Mouse (Mus musculus): ENCODE results near the gene Polr2h. TPM values are rescaled to one million over a fixed set of nuclear protein-coding genes. Genes with fewer than 3 reads are reported as not detected.

The Polr2h gene
- polyA plus RNA-seq, 1 experiment from 2014 or later = 113 TPM

DNA sequence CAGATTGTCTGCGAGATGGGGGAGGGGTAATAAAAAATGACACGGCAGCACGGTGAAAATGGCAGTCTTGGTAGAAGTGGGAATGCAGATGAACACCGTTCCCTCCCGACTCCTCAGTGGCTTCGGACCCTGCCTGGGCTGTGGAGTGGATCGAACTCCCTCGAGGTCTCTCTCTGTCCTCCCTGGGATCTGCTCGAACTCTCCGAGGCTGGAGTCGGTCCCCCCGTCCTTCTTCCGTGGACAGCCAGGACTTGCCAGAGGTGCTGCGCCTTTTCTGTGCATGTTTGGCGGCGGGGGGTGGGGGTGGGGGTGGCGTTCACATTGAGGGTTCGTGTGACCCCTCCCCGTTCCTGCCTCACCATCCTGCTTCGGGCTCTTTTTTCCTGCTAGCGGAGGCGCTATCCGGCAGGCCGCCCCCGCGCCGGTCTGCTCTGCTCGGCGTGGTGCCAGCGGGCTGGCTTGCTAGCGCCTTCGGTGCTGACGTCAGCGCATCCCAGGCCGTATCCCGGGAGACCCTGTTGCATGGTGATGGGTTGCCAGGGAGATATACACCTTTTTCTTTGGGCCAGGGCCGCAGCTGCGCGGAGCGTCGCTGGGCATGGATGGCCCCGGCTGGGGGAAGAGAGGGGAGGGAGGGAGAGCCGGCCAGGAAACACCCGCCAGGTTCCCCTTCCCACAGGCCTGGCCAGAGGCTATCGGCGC, 21.7 kb upstream of the Polr2h start:
- H3K4me1 ChIP-seq (ENCODE audit: control insufficient read depth, insufficient read depth, low read length) = peaks cover 7% of the 10 kb centered on the region
- no peak overlapping the region for H3K27ac ChIP-seq (ENCODE audit: low read length)
- ATAC-seq (ENCODE audit: insufficient number of reproducible peaks, insufficient read depth, low FRiP score, low read depth) = peak; percentile 82
- H3K9me3 ChIP-seq (ENCODE audit: control insufficient read depth, low read depth, low read length) = no peaks in the 10 kb centered on the region
- peaks cover 11% of the 10 kb centered on the region for H3K36me3 ChIP-seq (ENCODE audit: control insufficient read depth, insufficient read depth, low read length)
- peak overlapping the region; percentile 65 for H3K4me2 ChIP-seq (replicated peaks; ENCODE audit: low read depth, low read length)
- H3K27me3 ChIP-seq (ENCODE audit: control insufficient read depth, insufficient read depth, low read length) = no peaks in the 10 kb centered on the region
- peak overlapping the region; percentile 30 for H3K4me3 ChIP-seq (ENCODE audit: low read depth, low read length)
- 0 out of 2 replicates have a peak overlapping the region, but pooled peaks have one; percentile 6 for H3K9ac ChIP-seq (replicated peaks; ENCODE audit: low read depth, low read length)
- 5% methylated on average over 46 of the region's 46 CpGs for WGBS

DNA sequence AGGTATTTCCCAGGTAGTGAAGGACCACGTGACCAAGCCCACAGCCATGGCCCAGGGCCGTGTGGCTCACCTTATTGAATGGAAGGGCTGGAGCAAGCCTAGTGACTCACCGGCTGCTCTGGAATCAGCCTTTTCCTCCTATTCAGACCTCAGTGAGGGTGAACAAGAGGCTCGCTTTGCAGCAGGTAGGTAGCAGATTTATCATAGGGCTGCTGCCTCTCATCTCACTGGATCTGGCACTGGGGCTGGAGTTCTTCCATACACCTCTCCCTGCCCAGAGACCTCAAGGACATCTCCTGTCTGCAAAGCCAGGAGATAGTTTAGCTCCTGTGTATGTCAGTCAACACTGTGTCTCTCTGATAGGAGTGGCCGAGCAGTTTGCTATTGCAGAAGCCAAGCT, 18.2 kb upstream of the Polr2h start:
- H3K4me3 ChIP-seq (ENCODE audit: low read depth, low read length) = no peak overlapping the region
- H3K36me3 ChIP-seq (ENCODE audit: control insufficient read depth, insufficient read depth, low read length) = peaks cover 9% of the 10 kb centered on the region; the same call in 1 of the 2 replicates
- no peak overlapping the region for H3K27ac ChIP-seq (ENCODE audit: low read length)
- 72% methylated on average over 5 of the region's 5 CpGs for WGBS
- no peaks in the 10 kb centered on the region for H3K9me3 ChIP-seq (ENCODE audit: control insufficient read depth, low read depth, low read length)
- H3K9ac ChIP-seq (replicated peaks; ENCODE audit: low read depth, low read length) = no peak overlapping the region
- no peak for ATAC-seq (ENCODE audit: insufficient number of reproducible peaks, insufficient read depth, low FRiP score, low read depth)
- no peak overlapping the region for H3K4me2 ChIP-seq (replicated peaks; ENCODE audit: low read depth, low read length)
- H3K4me1 ChIP-seq (ENCODE audit: control insufficient read depth, insufficient read depth, low read length) = peaks cover 19% of the 10 kb centered on the region
- H3K27me3 ChIP-seq (ENCODE audit: control insufficient read depth, insufficient read depth, low read length) = no peaks in the 10 kb centered on the region

DNA sequence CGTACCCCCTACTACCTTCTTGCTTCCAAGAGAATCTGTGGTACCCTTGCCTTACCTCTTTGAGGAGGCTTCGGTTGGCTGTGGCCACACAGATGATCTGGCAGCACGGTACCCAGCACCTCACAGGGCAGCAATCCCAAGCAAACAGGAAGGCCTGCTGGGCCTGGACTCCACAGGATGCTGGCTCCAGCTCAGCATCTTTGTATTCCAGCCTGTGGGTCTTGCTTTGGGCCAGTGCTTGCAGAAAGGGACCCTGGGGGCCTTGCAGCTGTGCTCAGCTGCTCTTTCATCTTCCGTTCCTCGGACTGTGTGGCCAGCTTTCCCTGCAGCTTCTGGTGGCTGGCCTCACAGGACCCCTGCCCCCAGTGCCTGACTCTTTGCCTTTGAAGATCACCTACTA, 17.4 kb upstream of the Polr2h start:
- no peak overlapping the region for H3K9ac ChIP-seq (replicated peaks; ENCODE audit: low read depth, low read length)
- H3K4me1 ChIP-seq (ENCODE audit: control insufficient read depth, insufficient read depth, low read length) = peaks cover 19% of the 10 kb centered on the region
- no peaks in the 10 kb centered on the region for H3K27me3 ChIP-seq (ENCODE audit: control insufficient read depth, insufficient read depth, low read length)
- H3K36me3 ChIP-seq (ENCODE audit: control insufficient read depth, insufficient read depth, low read length) = peaks cover 10% of the 10 kb centered on the region; the same call in 1 of the 2 replicates
- H3K27ac ChIP-seq (ENCODE audit: low read length) = no peak overlapping the region
- H3K4me2 ChIP-seq (replicated peaks; ENCODE audit: low read depth, low read length) = no peak overlapping the region
- H3K9me3 ChIP-seq (ENCODE audit: control insufficient read depth, low read depth, low read length) = no peaks in the 10 kb centered on the region
- WGBS = 57% methylated on average over 5 of the region's 5 CpGs
- H3K4me3 ChIP-seq (ENCODE audit: low read depth, low read length) = no peak overlapping the region
- ATAC-seq (ENCODE audit: insufficient number of reproducible peaks, insufficient read depth, low FRiP score, low read depth) = no peak

DNA sequence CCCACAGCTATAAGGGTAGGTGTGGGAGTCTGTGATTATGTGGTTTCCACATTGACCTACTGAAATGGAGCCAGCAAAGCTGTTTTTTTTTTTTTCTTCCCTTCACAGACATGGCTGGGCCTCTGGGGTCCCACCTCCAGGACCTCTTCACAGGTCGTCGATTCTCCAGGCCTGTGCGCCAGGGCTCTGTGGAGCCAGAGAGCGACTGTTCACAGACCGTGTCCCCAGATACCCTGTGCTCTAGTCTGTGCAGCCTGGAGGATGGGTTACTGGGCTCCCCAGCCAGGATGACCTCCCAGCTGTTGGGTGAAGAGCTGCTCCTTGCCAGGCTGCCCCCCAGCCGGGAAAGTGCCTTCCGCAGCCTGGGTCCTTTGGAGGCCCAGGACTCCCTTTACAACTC, 16.1 kb upstream of the Polr2h start:
- Histone ChIP-seq H3K4me2 (replicated peaks; ENCODE audit: low read depth, low read length) (no peak overlapping the region), H3K9ac (replicated peaks; ENCODE audit: low read depth, low read length) (no peak overlapping the region)
- no peak for ATAC-seq (ENCODE audit: insufficient number of reproducible peaks, insufficient read depth, low FRiP score, low read depth)

DNA sequence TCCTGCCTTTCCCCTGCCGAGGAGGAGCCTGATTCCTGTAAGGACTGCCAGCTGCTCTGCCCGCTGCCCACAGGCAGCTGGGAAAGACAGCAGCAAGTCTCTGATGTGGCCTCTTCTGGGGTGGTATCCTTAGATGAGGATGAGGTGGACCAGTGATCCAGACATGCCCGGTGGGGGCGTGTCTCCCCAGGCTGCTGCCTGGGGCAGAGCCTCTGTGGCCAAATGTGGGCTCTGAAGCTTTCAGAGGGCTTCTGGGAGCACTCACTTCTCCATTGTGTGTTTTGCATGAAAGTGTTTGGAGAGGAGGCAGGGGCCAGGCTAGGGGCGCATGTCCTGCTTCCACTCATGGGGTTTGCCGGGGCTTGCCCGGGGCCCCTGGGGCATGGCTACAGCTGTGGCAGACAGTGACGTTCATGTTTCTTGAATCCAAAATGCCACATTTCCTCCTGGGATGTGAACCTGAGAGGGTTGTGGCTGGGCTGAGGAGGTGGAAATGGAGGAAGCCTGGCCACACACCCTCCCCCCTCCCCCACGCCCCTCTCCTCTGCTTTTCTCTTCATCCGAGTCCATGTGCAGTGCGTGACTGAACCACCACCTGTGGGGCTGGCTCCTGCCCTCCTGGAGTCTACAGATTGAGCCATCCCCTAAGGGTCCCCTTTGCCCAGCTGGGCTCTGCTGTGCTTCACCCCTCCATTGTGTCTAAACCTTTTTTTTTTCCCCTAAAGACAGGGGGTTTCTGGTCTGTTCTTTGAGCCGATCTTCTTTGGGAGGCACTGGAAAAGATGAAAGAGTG, 15.5 kb upstream of the Polr2h start:
- Histone ChIP-seq H3K27me3 (ENCODE audit: control insufficient read depth, insufficient read depth, low read length) (no peaks in the 10 kb centered on the region), H3K27ac (ENCODE audit: low read length) (peak overlapping the region; percentile 63; the same call in 1 of the 2 replicates), H3K9ac (replicated peaks; ENCODE audit: low read depth, low read length) (no peak overlapping the region), H3K4me2 (replicated peaks; ENCODE audit: low read depth, low read length) (no peak overlapping the region), H3K9me3 (ENCODE audit: control insufficient read depth, low read depth, low read length) (no peaks in the 10 kb centered on the region), H3K4me1 (ENCODE audit: control insufficient read depth, insufficient read depth, low read length) (peaks cover 16% of the 10 kb centered on the region), H3K36me3 (ENCODE audit: control insufficient read depth, insufficient read depth, low read length) (peaks cover 12% of the 10 kb centered on the region; the same call in 1 of the 2 replicates), H3K4me3 (ENCODE audit: low read depth, low read length) (no peak overlapping the region)
- 32% methylated on average over 12 of the region's 12 CpGs for WGBS
- ATAC-seq (ENCODE audit: insufficient number of reproducible peaks, insufficient read depth, low FRiP score, low read depth) = peak; percentile 29; the same call in 1 of the 2 replicates

More for the DNA sequence above, 16.1 kb upstream of the Polr2h start:
- Histone ChIP-seq H3K9me3 (ENCODE audit: control insufficient read depth, low read depth, low read length) (no peaks in the 10 kb centered on the region), H3K4me1 (ENCODE audit: control insufficient read depth, insufficient read depth, low read length) (peaks cover 16% of the 10 kb centered on the region), H3K27ac (ENCODE audit: low read length) (peak overlapping the region; percentile 63; the same call in 1 of the 2 replicates), H3K36me3 (ENCODE audit: control insufficient read depth, insufficient read depth, low read length) (peaks cover 12% of the 10 kb centered on the region; the same call in 1 of the 2 replicates), H3K27me3 (ENCODE audit: control insufficient read depth, insufficient read depth, low read length) (no peaks in the 10 kb centered on the region), H3K4me3 (ENCODE audit: low read depth, low read length) (no peak overlapping the region)
- WGBS = 56% methylated on average over 7 of the region's 7 CpGs

DNA sequence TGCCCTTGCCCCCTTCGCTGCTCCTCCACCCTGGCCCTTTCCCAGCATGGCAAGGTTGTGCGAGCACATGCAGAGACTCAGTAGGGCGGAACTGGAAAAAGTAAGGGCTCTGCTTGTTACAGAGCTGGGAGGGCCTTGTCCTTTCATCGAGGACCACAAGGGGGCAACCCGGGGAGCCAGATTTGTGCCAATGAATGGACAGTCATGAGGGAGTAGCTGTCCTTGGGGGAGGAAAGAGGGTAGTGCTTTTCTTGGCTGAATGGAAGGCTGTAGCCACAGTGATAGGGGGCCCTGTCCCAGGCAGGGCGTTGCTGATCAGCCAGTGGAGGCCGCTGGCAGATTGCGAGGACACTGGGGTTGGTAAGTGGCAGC, 15.0 kb upstream of the Polr2h start:
- Histone ChIP-seq H3K9ac (replicated peaks; ENCODE audit: low read depth, low read length) (no peak overlapping the region), H3K4me3 (ENCODE audit: low read depth, low read length) (no peak overlapping the region), H3K9me3 (ENCODE audit: control insufficient read depth, low read depth, low read length) (no peaks in the 10 kb centered on the region), H3K4me1 (ENCODE audit: control insufficient read depth, insufficient read depth, low read length) (peaks cover 16% of the 10 kb centered on the region), H3K36me3 (ENCODE audit: control insufficient read depth, insufficient read depth, low read length) (peaks cover 12% of the 10 kb centered on the region; the same call in 1 of the 2 replicates), H3K27me3 (ENCODE audit: control insufficient read depth, insufficient read depth, low read length) (no peaks in the 10 kb centered on the region), H3K27ac (ENCODE audit: low read length) (peak overlapping the region; percentile 63; the same call in 1 of the 2 replicates), H3K4me2 (replicated peaks; ENCODE audit: low read depth, low read length) (no peak overlapping the region)
- peak; percentile 75; the same call in 1 of the 2 replicates for ATAC-seq (ENCODE audit: insufficient number of reproducible peaks, insufficient read depth, low FRiP score, low read depth)
- 12% methylated on average over 8 of the region's 8 CpGs for WGBS

DNA sequence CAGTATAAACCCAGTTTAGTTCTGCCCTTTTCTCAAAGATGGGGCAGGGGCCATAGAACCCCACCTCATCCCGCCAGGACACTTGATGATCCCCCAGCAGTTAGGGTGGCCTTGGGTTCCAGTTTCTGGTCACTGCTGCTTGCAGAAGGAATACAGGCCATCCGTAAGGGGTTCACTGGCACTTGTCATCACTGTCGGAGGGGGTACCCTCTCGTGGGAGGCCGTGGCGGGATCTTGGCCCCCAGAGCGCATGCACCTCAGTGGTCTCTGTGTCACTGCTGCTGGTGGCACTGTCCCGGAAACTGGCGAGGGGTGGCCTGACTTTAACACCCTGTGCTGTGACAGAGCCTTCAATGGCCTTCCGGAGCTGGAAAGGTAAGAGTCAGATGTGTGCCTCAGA, 14.4 kb upstream of the Polr2h start:
- H3K9me3 ChIP-seq (ENCODE audit: control insufficient read depth, low read depth, low read length) = no peaks in the 10 kb centered on the region
- WGBS = 92% methylated on average over 10 of the region's 10 CpGs

DNA sequence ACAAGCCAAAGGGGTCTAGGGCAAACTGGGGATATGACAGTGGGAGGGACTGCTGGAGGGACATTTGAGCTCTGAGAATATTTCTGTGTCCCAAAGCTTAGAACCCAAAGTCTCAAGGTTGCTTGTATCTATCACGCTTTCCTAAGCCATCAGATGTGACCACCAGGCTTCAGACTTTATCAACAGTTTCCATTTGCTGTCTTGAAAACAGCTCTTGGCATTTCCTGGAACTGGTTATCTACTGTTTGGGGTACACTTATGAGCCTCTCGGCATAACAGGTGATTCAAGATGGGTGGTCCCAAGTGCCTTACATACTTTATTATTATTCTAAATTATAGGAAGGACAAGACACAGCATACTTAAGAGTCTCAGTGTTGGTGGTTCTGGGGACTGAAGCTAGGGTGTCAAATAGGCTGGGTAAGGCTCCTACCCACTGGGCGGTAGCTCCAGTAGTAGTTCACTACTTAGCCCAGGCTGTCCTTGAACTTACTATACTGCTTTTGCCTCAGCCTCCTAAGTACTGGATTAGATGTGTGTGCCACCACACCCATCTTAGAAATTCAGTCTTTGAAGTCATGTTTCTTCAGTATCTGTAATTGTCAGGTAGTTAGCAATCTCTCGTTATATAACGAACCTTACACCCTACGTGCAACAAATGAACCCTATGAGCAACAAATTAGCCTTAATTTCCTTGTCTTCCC, 13.6 kb upstream of the Polr2h start:
- ATAC-seq (ENCODE audit: insufficient number of reproducible peaks, insufficient read depth, low FRiP score, low read depth) = no peak
- H3K4me3 ChIP-seq (ENCODE audit: low read depth, low read length) = no peak overlapping the region
- no peak overlapping the region for H3K4me2 ChIP-seq (replicated peaks; ENCODE audit: low read depth, low read length)
- no peak overlapping the region for H3K9ac ChIP-seq (replicated peaks; ENCODE audit: low read depth, low read length)
- peaks cover 12% of the 10 kb centered on the region; the same call in 1 of the 2 replicates for H3K36me3 ChIP-seq (ENCODE audit: control insufficient read depth, insufficient read depth, low read length)
- H3K9me3 ChIP-seq (ENCODE audit: control insufficient read depth, low read depth, low read length) = no peaks in the 10 kb centered on the region
- 88% methylated on average over 6 of the region's 6 CpGs for WGBS
- H3K27me3 ChIP-seq (ENCODE audit: control insufficient read depth, insufficient read depth, low read length) = no peaks in the 10 kb centered on the region
- no peak overlapping the region for H3K27ac ChIP-seq (ENCODE audit: low read length)
- peaks cover 16% of the 10 kb centered on the region for H3K4me1 ChIP-seq (ENCODE audit: control insufficient read depth, insufficient read depth, low read length)

More for the DNA sequence above, 14.4 kb upstream of the Polr2h start:
- no peak overlapping the region for H3K27ac ChIP-seq (ENCODE audit: low read length)
- peaks cover 12% of the 10 kb centered on the region; the same call in 1 of the 2 replicates for H3K36me3 ChIP-seq (ENCODE audit: control insufficient read depth, insufficient read depth, low read length)
- no peak overlapping the region for H3K4me3 ChIP-seq (ENCODE audit: low read depth, low read length)
- no peaks in the 10 kb centered on the region for H3K27me3 ChIP-seq (ENCODE audit: control insufficient read depth, insufficient read depth, low read length)
- H3K9ac ChIP-seq (replicated peaks; ENCODE audit: low read depth, low read length) = no peak overlapping the region
- H3K4me1 ChIP-seq (ENCODE audit: control insufficient read depth, insufficient read depth, low read length) = peaks cover 16% of the 10 kb centered on the region
- H3K4me2 ChIP-seq (replicated peaks; ENCODE audit: low read depth, low read length) = no peak overlapping the region
- no peak for ATAC-seq (ENCODE audit: insufficient number of reproducible peaks, insufficient read depth, low FRiP score, low read depth)

Measured in stomach, embryonic 14.5 days (tissue).